Mouse (Mus musculus) cerebellum, adult 18-20 months (tissue): ENCODE data around the gene Cdc42se1.

Experiments used
- DNase-seq, 2 experiments: peaks; one replicate each; pipeline ENCODE4 v3.0.0; 2021

The Cdc42se1 gene

GRCm38 (mm10) chr3:95256931-95257330 is 28.4 kb downstream of the Cdc42se1 start:
- DNase-seq = no peak

DNA sequence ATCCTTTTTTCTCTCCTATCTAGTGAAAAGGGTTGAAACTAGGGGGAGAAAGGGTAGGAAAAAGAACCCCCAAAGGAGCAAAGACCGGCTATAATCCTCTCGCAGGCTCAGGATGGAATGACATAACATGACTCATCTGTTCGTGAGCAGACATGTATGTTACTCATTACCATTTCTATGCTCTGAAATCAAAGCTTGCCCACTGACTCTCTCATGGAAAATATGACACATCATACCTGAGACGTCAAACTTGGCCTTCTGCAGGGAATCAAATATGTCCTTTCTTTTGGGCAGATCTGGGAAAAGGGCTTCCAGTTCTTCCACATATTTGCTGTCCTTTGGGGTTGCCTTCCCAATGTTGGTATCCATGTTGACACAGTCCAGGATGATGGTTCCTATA is 33.4 kb downstream of the Cdc42se1 start:
- no peak for DNase-seq

DNA sequence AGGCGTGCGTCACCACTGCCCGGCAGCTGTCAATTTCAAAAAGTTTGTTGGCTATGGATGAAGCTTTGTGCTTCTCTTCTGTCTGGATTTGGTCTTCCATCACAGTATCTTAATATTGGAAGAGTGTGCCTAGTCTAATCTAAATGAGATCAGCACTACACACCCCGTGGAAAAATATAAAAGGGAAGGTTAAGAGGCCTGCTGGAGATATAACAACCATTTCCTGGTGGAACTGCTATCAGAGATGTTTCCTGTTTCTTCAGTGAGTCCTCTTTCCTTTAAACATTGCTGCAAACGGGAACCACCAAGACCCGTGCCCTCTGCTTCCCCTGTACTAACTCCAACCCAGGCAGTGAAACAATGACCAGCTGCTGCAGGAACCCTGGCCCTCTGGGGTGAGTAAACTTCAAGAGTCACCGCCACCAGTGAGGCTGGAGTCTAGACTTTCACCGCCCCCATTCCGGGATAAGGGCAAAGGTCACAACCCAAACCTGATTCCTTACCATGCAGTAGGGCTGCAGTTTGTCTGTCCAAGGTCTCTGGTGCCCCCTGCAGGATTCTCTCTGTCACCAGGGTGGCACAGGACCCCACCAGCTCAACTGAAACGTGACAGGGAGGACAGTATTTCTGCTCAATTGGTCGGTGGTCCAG is 34.7 kb downstream of the Cdc42se1 start:
- DNase-seq = peak; percentile 67

GRCm38 (mm10) chr3:95264724-95265123 is 36.2 kb downstream of the Cdc42se1 start:
- no peak for DNase-seq

GRCm38 (mm10) chr3:95266052-95266451 is 37.5 kb downstream of the Cdc42se1 start:
- DNase-seq = no peak

DNA sequence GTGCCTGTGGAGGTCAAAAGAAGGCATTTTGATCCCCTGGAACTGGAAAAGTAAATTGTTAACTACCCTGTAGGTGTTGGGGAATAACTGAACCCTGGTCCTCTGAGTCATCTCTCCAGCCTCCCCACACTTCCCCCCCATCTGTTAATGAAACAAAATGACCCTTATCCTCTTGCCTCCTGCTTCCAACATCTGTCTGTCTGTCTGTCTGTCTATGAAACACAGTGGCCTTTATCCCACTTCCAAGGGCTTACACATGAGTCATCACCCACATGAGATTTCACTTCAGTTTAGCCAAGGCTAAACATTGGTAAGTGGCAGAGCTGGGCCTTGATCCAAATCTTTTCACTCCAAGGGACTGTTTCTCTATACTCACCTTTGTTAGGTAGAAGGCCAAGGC is 39.3 kb downstream of the Cdc42se1 start:
- no peak for DNase-seq

- no peak for DNase-seq
Measured at GRCm38 (mm10) chr3:95269789-95270188, 41.3 kb downstream of the Cdc42se1 start.

GRCm38 (mm10) chr3:95270766-95271364 is 42.3 kb downstream of the Cdc42se1 start:
- no peak for DNase-seq

GRCm38 (mm10) chr3:95273471-95273870 is 44.9 kb downstream of the Cdc42se1 start:
- DNase-seq = peak; percentile 91 to 97

GRCm38 (mm10) chr3:95274453-95274852 is 45.9 kb downstream of the Cdc42se1 start:
- no peak for DNase-seq

- no peak for DNase-seq
Measured at GRCm38 (mm10) chr3:95275161-95275560, 46.6 kb downstream of the Cdc42se1 start.

GRCm38 (mm10) chr3:95276428-95276934 is 47.9 kb downstream of the Cdc42se1 start:
- DNase-seq = no peak

- no peak for DNase-seq
Measured at GRCm38 (mm10) chr3:95277149-95277551, 48.6 kb downstream of the Cdc42se1 start.

- DNase-seq = peak in 1 of 2 experiments; percentile 56
Measured at GRCm38 (mm10) chr3:95280747-95281146, 52.2 kb downstream of the Cdc42se1 start.

- peak; percentile 99 to 100 for DNase-seq
Measured at GRCm38 (mm10) chr3:95281216-95282126, 52.9 kb downstream of the Cdc42se1 start, which contains the start of the genes Mindy1 and Prune1. Gene Mindy1 (plus strand): TSS chr3:95281345. Gene Prune1 (minus strand): TSS chr3:95282076.

GRCm38 (mm10) chr3:95282381-95282864 is 53.9 kb downstream of the Cdc42se1 start:
- DNase-seq = no peak

DNA sequence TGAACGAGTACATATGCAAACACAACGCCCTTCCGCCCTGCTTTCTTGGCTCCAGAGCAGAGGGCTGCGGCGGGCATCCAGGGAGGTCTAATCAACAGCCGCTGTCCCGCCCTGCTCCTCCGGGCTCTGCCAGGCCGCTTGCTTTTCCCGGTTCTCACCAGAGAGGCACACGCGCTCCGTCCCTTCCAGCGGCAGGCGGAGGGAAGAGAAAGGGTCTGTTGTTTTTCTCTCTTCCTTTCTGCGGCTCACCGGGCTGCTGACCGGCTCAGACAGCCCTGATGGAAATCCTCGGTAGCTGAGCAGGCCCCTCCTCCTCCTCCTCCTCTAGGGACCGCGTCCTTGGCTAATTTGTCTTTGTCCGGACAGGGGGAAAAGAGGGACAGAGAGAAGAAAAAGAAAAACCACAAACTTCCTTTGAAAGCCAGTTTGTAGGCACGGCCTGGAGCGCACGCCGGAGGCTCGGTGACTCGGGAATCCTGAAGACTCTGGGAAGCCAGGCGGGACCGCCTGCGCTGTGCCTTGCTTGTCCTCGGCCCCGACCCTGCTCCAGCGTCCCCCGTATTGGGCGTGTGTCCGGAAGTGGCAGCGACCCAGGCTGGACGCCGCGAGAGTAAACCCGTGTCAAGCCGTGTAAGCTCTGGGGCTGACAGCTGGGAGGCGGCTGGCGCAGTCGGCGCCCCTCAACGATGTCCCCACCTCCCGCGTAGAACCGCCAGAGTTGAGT is 54.5 kb downstream of the Cdc42se1 start:
- DNase-seq = peak; percentile 84 to 85

DNA sequence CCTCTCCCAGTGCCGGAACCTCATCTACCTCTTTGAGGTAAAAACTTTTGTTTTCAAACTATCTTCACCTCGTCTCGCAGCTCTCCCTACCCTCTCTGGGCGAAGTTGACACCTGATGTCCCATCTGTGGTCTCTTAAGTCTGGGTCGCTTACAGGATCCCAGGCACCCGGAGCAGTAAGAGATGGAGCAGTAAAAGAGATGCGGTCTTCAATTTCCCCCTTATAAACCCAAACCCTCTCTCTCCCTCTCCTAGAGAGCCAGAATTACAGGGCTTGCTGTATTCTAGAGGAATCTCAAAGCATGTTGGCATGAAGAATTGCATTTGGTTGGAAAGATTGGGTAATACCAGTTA is 55.0 kb downstream of the Cdc42se1 start:
- DNase-seq = no peak

GRCm38 (mm10) chr3:95284062-95284461 is 55.5 kb downstream of the Cdc42se1 start:
- DNase-seq = no peak

DNA sequence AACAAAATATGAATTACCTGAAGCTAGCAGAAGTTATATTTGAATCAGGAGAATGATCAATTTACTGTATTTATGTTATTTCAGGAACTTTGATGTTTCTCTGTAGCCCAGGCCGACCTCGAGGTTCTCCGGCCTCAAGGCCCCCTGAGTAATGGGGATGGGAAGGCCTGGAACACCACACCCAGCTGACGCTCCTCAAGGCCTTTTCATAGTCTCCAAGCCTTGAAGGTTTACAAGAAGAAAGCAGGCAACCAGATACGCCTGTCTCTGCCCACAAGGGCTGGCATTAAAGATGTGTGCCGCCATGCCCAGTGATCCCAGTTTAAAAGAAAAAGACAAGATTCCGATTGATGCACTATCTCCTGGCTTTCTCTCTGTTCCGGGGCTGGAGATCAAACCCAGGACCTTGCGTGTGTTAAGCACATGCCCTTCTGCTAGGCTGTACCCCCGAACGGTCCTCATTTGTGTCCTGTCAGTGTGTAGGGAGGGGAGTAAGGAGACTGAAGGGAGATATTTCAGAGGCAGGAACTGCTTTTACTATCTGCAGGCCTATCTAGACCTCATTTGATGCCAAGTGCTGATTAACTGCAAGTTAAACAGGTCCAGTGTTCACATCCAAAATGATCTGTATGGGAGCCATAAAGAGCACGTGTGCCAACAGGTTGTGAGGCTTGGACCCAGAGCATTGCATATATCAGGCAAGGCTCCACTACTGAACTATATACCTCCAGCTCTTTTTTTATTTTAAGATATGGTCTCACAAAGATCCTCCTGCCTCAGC is 56.2 kb downstream of the Cdc42se1 start:
- DNase-seq = no peak

DNA sequence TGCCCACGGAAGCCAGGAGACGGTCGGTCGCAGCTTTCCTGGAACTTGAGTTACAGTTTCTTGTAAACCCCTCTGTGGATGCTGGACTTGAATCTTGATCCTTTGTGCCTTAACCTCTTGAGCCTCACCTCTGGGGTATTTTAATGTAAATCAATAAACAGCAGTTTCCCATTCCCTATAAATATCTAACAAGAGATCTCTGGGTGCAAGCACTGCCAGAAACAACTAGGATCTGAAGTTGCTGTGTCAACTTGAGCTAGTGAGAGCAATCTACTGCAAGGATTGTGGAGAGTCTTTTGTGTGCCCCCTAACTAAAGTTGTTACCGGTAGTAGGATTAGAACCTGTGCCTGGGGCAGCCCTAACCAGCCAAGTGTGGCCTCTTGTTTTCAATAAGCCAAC is 56.9 kb downstream of the Cdc42se1 start:
- DNase-seq = no peak
